ENCODE assay signal across 8 mouse cellular contexts in genomic region chr15:82016830-82017229, GRCm38 (mm10). TPM values are rescaled to one million over a fixed set of nuclear protein-coding genes. Genes with fewer than 3 reads are reported as not detected.
DNase-seq lines count a peak whose midpoint lies in the region; ATAC-seq and TF ChIP-seq lines count a peak whose summit lies in the region.

No protein-coding gene starts in this region.

- peak overlapping the region; percentile 89 for H3K4me2 ChIP-seq in liver, embryonic 14.5 days (ENCODE audit: low read depth)

- no peaks in the 10 kb centered on the region; the same call in 1 of the 2 replicates for H3K36me3 ChIP-seq in heart, adult 2 months (ENCODE audit: control insufficient read depth, insufficient read depth, low read length)
- peaks cover 8% of the 10 kb centered on the region for H3K36me3 ChIP-seq in liver, embryonic 14.5 days (replicated peaks; ENCODE audit: control insufficient read depth, insufficient read depth, low read depth)

- peak overlapping the region; percentile 68 for H3K4me3 ChIP-seq in heart, adult 2 months
- peak overlapping the region; percentile 68 to 84 for H3K4me3 ChIP-seq in liver, embryonic 14.5 days (ENCODE audit: insufficient read depth in 1 of 2, low read depth in 2 of 2, low read length in 2 of 2)

- WGBS in heart, adult 2 months = 16% methylated on average over 6 of the region's 6 CpGs
- 4% methylated on average over 6 of the region's 6 CpGs for WGBS in liver, embryonic 14.5 days (ENCODE audit: insufficient replicate concordance)

- intact Hi-C loops in heart, adult 2 months (cut with DNase I) = no loop called here

- H3K9me3 ChIP-seq in liver, embryonic 14.5 days (ENCODE audit: control insufficient read depth, low read length) = no peaks in the 10 kb centered on the region

- TF ChIP-seq EP300 in heart, adult 2 months (IDR thresholded peaks at IDR 0.05; ENCODE audit: insufficient read depth, low read depth, low read length) = no peak
- no peak for TF ChIP-seq EP300 in liver, embryonic 14.5 days (IDR thresholded peaks at IDR 0.05; ENCODE audit: low read depth)

- no peaks in the 10 kb centered on the region for H3K27me3 ChIP-seq in heart, adult 2 months (ENCODE audit: control insufficient read depth, insufficient read depth, low read length)
- H3K27me3 ChIP-seq in liver, embryonic 14.5 days (ENCODE audit: control insufficient read depth, insufficient read depth, low read length) = no peaks in the 10 kb centered on the region

- H3K79me2 ChIP-seq in heart, adult 2 months (replicated peaks; ENCODE audit: control insufficient read depth, insufficient read depth, low read length) = no peaks in the 10 kb centered on the region

- H3K9ac ChIP-seq in heart, adult 2 months (ENCODE audit: low read depth, low read length) = peak overlapping the region; percentile 87
- peak overlapping the region; percentile 86 for H3K9ac ChIP-seq in liver, embryonic 14.5 days (replicated peaks)

- TF ChIP-seq POLR2A in heart, adult 2 months (IDR thresholded peaks at IDR 0.05; ENCODE audit: insufficient read depth, low read depth, low read length) = no peak

- no peak overlapping the region for H3K27ac ChIP-seq in heart, adult 2 months
- H3K27ac ChIP-seq in liver, embryonic 14.5 days = peak overlapping the region; percentile 83

- ATAC-seq in liver, embryonic 14.5 days (ENCODE audit: insufficient read depth) = no peak
- ATAC-seq in frontal cortex, adult (ENCODE audit: low TSS enrichment) = no peak

- no peak for TF ChIP-seq CTCF in heart, adult 2 months (IDR thresholded peaks at IDR 0.05)
- TF ChIP-seq CTCF in liver, embryonic 14.5 days (IDR thresholded peaks at IDR 0.05; ENCODE audit: low read depth) = no peak

- peaks cover 1% of the 10 kb centered on the region; the same call in 1 of the 2 replicates for H3K4me1 ChIP-seq in heart, adult 2 months (ENCODE audit: control insufficient read depth, insufficient read depth, low read length)
- H3K4me1 ChIP-seq in liver, embryonic 14.5 days (replicated peaks; ENCODE audit: control insufficient read depth in 2 of 2, insufficient read depth in 2 of 2, low read length in 1 of 2) = peaks cover 2 to 20% of the 10 kb centered on the region in 2 experiments

- DNase-seq in heart, adult 2 months = no peak
- DNase-seq in heart, adult 9 months (ENCODE audit: low spot score in 2 of 2) = no peak
- DNase-seq in thymus, postnatal 4 days = peak; percentile 23
- DNase-seq in thymus, postnatal 0 days (ENCODE audit: low spot score) = no peak
- no peak for DNase-seq in liver, embryonic 14.5 days (ENCODE audit: low read depth in 3 of 3, low spot score in 3 of 3)
- DNase-seq in gastrocnemius, postnatal 10 days = no peak
- DNase-seq in right cerebral cortex, postnatal 36 days (ENCODE audit: low spot score in 2 of 2) = no peak

RNA-seq across cellular contexts. Expression of gene Desi1, which starts 16.8 kb away (rescaled TPM):
- 10 to 100 TPM; 21.4 to 27.7 TPM for total RNA-seq in heart, adult 2 months (2021)
- 20.1 and 23.1 TPM in 2 replicates for polyA plus RNA-seq in heart, adult 2 months (2012; rRNA removed)
- polyA plus RNA-seq in thymus, postnatal 0 days (2015; fragmentation: Nextera tagmentation; extraction: Ambion mirVana) = 160 and 169 TPM in 2 replicates
- 8.3 and 9.3 TPM in 2 replicates for polyA plus RNA-seq in liver, embryonic 14.5 days (2012; rRNA removed)
- 8.6 and 11.3 TPM in 2 replicates for polyA plus RNA-seq in liver, embryonic 14.5 days (2014; fragmentation: Nextera tagmentation; extraction: Ambion mirVana)
- 10 to 100 TPM; 18.5 to 20.7 TPM for total RNA-seq in gastrocnemius, postnatal 10 days (2021)

RNA-seq across cellular contexts. Expression of gene Xrcc6, which starts 29.2 kb away (rescaled TPM):
- total RNA-seq in heart, adult 2 months (2021) = 10 to 100 TPM; 18.9 to 24.3 TPM
- polyA plus RNA-seq in heart, adult 2 months (2012; rRNA removed) = 18.6 and 20.3 TPM in 2 replicates
- 441 and 472 TPM in 2 replicates for polyA plus RNA-seq in thymus, postnatal 0 days (2015; fragmentation: Nextera tagmentation; extraction: Ambion mirVana)
- polyA plus RNA-seq in liver, embryonic 14.5 days (2012; rRNA removed) = 13.9 and 22.1 TPM in 2 replicates
- 52.9 and 62.3 TPM in 2 replicates for polyA plus RNA-seq in liver, embryonic 14.5 days (2014; fragmentation: Nextera tagmentation; extraction: Ambion mirVana)
- 10 to 100 TPM; 25.5 to 26.0 TPM for total RNA-seq in gastrocnemius, postnatal 10 days (2021)

RNA-seq across cellular contexts. Expression of gene Snu13, which starts 30.6 kb away (rescaled TPM):
- 10 to 100 TPM; 49.5 to 52.7 TPM for total RNA-seq in heart, adult 2 months (2021)
- polyA plus RNA-seq in heart, adult 2 months (2012; rRNA removed) = 49.5 and 66.6 TPM in 2 replicates
- 387 and 431 TPM in 2 replicates for polyA plus RNA-seq in thymus, postnatal 0 days (2015; fragmentation: Nextera tagmentation; extraction: Ambion mirVana)
- 78.8 and 83.1 TPM in 2 replicates for polyA plus RNA-seq in liver, embryonic 14.5 days (2012; rRNA removed)
- 187 TPM in 2 replicates for polyA plus RNA-seq in liver, embryonic 14.5 days (2014; fragmentation: Nextera tagmentation; extraction: Ambion mirVana)
- total RNA-seq in gastrocnemius, postnatal 10 days (2021) = 10 to 100 TPM; 50.0 to 54.5 TPM

RNA-seq across cellular contexts. Expression of gene 1700029P11Rik, which starts 36.5 kb away (rescaled TPM):
- total RNA-seq in heart, adult 2 months (2021) = not detected
- polyA plus RNA-seq in heart, adult 2 months (2012; rRNA removed) = not detected in 2 replicates
- not detected in 2 replicates for polyA plus RNA-seq in thymus, postnatal 0 days (2015; fragmentation: Nextera tagmentation; extraction: Ambion mirVana)
- not detected in 2 replicates for polyA plus RNA-seq in liver, embryonic 14.5 days (2012; rRNA removed)
- polyA plus RNA-seq in liver, embryonic 14.5 days (2014; fragmentation: Nextera tagmentation; extraction: Ambion mirVana) = not detected in 2 replicates
- total RNA-seq in gastrocnemius, postnatal 10 days (2021) = not detected

RNA-seq across cellular contexts. Expression of gene 4930407I10Rik, which starts 42.1 kb away (rescaled TPM):
- total RNA-seq in heart, adult 2 months (2021) = not detected
- not detected in 2 replicates for polyA plus RNA-seq in heart, adult 2 months (2012; rRNA removed)
- 0.04 TPM in 1 of 2 replicates, not detected in the other for polyA plus RNA-seq in thymus, postnatal 0 days (2015; fragmentation: Nextera tagmentation; extraction: Ambion mirVana)
- polyA plus RNA-seq in liver, embryonic 14.5 days (2012; rRNA removed) = not detected in 2 replicates
- polyA plus RNA-seq in liver, embryonic 14.5 days (2014; fragmentation: Nextera tagmentation; extraction: Ambion mirVana) = not detected in 2 replicates
- total RNA-seq in gastrocnemius, postnatal 10 days (2021) = not detected
